Mouse (Mus musculus): ENCODE measurements around the gene Adh5.

DNA sequence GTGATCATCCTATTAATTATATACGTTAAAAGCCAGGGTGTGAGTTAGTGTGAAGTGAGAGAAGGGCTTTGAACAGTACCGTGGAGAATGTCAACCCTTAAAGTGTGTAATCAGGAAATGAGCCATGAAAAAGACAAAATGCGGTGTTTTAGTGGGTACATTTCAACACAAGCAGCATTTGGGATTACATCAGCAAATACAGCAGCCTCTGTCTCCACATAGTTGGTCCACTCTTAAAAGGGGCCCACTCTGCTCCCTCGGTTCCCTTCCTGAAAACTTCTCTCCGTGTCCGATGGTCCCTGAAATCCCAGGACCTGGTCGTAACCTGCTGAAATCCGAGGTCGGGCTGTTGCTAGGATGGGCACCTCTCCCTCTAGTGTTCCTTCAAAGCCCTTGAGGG lies 690 bp upstream of the Adh5 start:
- peak; percentile 44; the same call in 1 of the 2 replicates for TF ChIP-seq CTCF (IDR thresholded peaks at IDR 0.05; ENCODE audit: low read depth)
- TF ChIP-seq EP300 (optimal IDR thresholded peaks at IDR 0.05), result no peak
